Mouse (Mus musculus): ENCODE data around the gene Bmp2.

DNA sequence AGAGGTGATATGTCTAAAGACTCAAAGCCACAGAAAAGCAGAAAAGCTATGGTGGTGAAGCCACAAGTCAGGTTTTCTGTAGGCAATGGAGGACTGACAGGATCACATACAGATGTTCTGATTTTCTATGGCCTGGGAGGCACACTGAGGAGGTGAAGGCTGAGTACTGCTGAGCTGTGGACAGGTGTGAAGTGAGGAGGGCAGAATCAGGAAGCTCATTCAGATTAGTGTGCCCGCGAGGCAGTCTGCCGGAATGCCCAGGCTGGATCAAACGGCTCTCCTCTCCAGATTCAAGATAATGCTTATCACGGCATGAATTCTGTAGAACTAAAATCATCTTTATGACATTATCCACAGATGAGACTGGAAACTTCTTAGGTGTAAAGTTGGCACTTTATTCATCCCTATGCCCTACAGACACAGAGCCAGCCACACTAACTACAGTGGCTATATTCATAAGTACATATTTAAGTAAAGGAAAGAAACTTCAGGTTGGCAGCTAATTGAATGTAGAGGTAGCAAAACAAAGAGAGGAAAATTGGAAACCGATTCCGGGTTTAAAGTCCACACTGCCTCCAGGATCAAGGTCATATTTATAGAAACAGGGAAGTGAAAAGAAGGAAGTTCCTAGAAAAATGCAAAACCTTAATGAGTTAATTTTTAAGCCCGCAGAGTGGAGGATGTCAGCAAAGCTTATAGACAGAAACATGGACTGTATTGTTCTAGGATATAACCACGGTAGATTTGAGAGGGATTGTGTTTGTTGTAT, 40.8 kb upstream of the Bmp2 start:
- no peak for TF ChIP-seq CTCF (IDR thresholded peaks at IDR 0.05; ENCODE audit: borderline replicate concordance, control insufficient read depth, extremely low read depth, insufficient read depth, low read length, poor library complexity)
- TF ChIP-seq POLR2A (IDR thresholded peaks at IDR 0.05; ENCODE audit: control insufficient read depth, extremely low read depth, insufficient read depth, low read length, poor library complexity) = no peak
